Mouse (Mus musculus) megakaryocyte-erythroid progenitor cell, adult 5-6 weeks (primary cell): ENCODE data around the gene Gm37240. TPM values are rescaled to one million over a fixed set of nuclear protein-coding genes. Genes with fewer than 3 reads are reported as not detected.
A peak's percentile ranks its signal among the peaks of the same experiment; 100 is the strongest.
"Not testable (repeated sequence)": the region's sequence is repeated elsewhere in the genome, so short reads cannot be mapped to it uniquely, and the experiment has no call there.

Experiments
- ATAC-seq: replicated peaks from 2 replicates; pipeline ENCODE4 v1.8.0; 2016; ENCODE audit warnings: mild to moderate bottlenecking, inconsistent platforms; ENCODE audit not compliant: severe bottlenecking, poor library complexity, low FRiP score, low TSS enrichment
- total RNA-seq, 2 experiments: library from RNA; stranded (forward) in 1 of 2; stranded (reverse) in 1 of 2; fragments of 200-1000, 215-1000 nt in 1 of 2; fragments of >200 nt in 1 of 2; fragmentation: Nextera tagmentation in 1 of 2; gene quantifications; 2 replicates each; pipeline ENCODE4 v1.2.3; 2014 to 2017

Gm37240 gene
- total RNA-seq (2014; fragmentation: Nextera tagmentation), result not detected in 2 replicates
- total RNA-seq (2017), result 0.46 TPM in 1 of 2 replicates, not detected in the other

GRCm38 (mm10) chr3:85887239-85887827, at the start of gene Gm37240, which contains the start of gene Glt28d2:
Gene Gm37240 (minus strand): TSS chr3:85887518.
Gene Glt28d2 (minus strand): TSS chr3:85887516.
- peak; percentile 88 for ATAC-seq

- ATAC-seq, result no peak
Observed at GRCm38 (mm10) chr3:85933586-85933985, 46.3 kb upstream of the Gm37240 start.

GRCm38 (mm10) chr3:85931859-85932258, 44.5 kb upstream of the Gm37240 start:
- no peak for ATAC-seq

- no peak for ATAC-seq
Observed at GRCm38 (mm10) chr3:85930671-85931255, 43.4 kb upstream of the Gm37240 start.

- no peak for ATAC-seq
Observed at GRCm38 (mm10) chr3:85929711-85930110, 42.4 kb upstream of the Gm37240 start.

- ATAC-seq, result no peak
Observed at GRCm38 (mm10) chr3:85928140-85928611, 40.9 kb upstream of the Gm37240 start.

DNA sequence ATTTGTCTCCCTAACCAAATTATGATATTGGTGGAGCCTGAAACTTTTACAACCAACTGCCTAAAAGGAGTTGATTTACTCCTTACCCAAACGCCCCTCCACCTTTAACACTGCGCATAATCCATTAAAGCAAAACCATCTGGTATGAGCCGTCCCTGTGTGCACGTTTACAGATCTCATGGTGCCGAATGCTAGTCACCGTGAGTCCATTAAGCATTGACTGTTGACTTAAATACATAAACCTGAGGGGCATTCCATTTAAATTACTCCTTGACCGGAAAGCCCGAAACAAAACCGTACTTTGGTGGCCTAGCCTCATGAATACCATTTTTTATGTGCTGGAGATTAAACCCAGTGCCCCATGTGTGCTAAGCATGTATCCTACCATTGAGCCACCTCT, 40.0 kb upstream of the Gm37240 start:
- no peak for ATAC-seq

- peak; percentile 93 for ATAC-seq
Observed at GRCm38 (mm10) chr3:85923954-85924945, 36.9 kb upstream of the Gm37240 start.

DNA sequence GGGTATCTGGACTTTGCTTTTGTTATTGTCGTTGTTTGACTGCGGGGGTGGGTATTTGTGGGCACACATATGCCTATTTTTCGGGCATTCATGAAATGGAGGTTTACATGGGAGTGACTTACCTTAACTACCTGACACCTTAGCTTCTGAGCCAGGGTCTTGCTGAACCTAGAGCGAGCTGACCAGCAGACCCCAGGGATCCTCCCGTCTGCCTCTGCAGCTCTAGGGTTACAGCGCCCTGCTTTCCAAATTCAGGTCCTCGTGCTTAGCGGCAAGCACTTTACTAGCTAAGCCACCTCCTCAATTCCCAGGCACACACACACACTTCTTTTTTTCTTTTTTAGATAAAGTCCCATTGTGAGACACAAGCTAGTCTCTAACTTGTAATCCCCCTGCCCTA, 36.0 kb upstream of the Gm37240 start:
- no peak for ATAC-seq

- no peak for ATAC-seq
Observed at GRCm38 (mm10) chr3:85922331-85922730, 35.0 kb upstream of the Gm37240 start.

- ATAC-seq, result not testable (repeated sequence)
Observed at GRCm38 (mm10) chr3:85920671-85921070, 33.4 kb upstream of the Gm37240 start.

GRCm38 (mm10) chr3:85917600-85917999, 30.3 kb upstream of the Gm37240 start:
- ATAC-seq, result no peak

- ATAC-seq, result no peak
Observed at GRCm38 (mm10) chr3:85914806-85915205, 27.5 kb upstream of the Gm37240 start.

- ATAC-seq, result no peak
Observed at GRCm38 (mm10) chr3:85907136-85907535, 19.8 kb upstream of the Gm37240 start.

DNA sequence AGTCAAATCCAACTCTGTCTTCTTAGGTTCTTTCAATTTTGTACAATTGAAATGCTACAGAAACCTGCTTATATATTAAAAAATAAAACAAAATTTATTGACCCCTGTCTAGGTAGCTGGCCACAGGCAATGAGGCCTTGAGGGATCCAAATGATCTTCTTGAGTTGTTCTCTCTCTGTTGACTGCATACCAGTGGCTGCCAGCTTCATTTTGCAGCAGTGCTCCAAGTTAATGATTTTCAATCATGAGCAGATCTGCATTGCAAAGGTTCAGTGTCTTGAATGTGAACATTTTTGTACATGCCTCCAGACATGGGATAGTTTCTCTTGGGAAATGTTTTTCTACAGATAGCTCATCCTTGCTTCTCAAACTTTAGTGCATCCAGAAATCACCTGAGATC, 17.1 kb upstream of the Gm37240 start:
- ATAC-seq, result no peak

DNA sequence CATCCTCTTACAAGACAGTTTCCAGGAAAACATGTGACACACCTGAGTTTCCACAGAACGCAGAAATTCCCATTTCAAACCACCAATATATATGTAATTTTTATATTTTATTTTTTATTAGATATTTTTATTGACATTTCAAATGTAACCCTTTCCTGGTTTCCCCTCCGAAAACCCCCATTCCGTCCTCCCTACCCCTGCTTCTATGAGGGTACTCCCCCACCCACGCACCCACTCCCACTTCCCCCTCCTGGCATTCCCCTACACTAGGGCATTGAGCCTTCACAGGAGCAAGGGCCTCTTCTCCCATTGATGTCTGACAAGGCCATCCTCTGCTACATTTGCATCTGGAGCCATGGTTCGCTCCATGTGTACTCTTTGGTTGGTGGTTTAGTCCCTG, 7.7 kb upstream of the Gm37240 start:
- no peak for ATAC-seq

DNA sequence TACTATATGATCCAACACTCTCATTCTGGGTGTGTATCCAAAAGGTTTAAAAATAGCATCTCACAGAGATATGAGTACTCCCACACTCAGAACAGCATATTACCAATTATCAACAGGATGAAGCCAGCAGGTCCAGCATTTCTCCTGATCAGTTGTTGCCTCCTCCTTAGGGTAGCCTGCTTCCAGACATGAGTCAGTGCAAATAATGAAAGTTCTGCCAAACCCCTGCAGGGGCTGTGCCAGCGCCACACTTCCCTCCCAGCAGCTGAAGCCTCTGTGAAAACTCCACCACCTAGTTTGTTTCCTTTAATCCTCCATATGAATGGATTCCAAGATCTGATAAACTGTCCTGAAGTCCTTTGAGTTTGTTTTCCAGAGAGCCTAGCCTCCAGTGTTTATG, 4.3 kb upstream of the Gm37240 start:
- no peak for ATAC-seq

DNA sequence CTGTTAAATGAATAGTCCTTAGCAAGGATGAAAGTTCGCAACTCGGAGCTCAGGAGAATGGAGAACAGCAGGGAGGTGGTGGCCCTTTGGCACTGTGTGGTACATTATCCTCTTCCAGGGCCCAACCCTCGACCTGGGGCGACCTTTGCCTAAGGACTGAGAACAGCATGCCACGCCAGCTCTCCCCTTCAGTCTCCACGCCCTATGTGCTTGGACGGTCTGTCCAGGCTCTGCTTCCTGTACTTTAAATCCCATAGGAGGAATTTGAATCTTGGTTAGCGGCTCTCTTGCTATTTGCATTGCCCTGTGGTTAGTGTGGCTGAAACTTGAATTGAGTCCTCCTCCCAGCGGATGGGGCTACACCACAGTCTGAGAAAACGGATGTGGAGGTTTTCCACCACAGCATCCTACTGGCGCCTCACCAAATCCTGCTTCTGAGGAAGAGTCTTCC, 928 bp upstream of the Gm37240 start:
- ATAC-seq, result peak; percentile 25; the same call in 1 of the 2 replicates

- no peak for ATAC-seq
Observed at GRCm38 (mm10) chr3:85886636-85887238, 581 bp downstream of the Gm37240 start.

GRCm38 (mm10) chr3:85885906-85886305, 1.4 kb downstream of the Gm37240 start:
- no peak for ATAC-seq
